Mouse (Mus musculus) kidney, adult 9 months (tissue): ENCODE data around the gene Ivns1abp.

Source experiments
- DNase-seq: peaks from one replicate; pipeline ENCODE4 v3.0.0; 2022

Gene Ivns1abp

GRCm38 (mm10) chr1:151342311-151342710, 2.0 kb upstream of the Ivns1abp start:
- peak; percentile 27 for DNase-seq

DNA sequence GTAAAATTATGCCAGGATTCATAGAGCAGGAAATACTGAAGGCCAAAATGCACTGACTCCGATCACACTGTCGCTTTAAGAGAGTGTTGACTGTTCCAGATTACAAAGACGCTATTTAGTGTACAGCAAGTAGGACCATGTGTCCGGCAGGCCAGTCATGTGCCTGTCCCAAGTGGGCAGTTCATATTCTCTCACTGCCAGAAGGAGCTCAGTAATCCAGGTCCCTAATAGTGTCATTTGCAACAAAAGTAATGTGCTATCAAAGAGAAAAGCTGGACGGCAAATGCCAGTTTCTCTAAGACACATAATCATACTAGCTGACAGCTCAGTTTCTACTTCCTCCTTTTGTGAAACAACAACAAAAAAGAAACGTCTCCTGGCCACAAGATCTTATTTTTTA, 1.3 kb upstream of the Ivns1abp start:
- peak; percentile 78 for DNase-seq

DNA sequence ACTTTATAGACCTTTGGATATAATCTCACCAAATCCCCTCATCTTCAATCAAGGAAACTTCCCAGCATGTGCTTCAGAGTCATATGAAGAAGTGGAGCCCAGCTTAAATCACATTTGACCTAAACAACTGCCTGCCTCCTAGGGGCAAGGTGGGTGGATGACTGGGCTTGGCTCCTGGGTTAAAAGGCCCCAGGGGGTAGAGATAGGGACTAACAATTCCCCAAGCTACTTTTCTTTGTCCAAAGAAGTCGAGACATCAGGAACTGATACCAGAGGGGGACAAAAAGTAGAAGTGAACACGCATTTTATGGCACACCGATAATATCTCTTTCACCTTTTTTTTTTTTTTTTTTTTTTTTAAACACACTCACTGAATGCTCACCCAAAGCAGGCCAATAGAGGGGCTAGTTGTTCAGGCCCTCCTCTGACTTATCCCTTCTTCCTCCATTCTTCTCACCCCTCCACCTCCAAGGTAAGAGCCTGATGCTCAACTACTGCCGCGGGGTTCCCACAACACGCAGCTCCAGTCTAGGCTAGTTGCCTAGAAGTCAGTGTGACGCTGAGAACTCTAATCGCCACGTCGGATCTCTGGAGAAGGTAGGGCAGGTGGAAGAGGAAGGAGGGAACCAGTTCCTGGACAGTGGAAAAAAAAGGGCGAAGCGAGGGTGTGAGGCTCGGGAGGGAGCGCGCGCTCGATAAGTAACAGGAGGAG, 550 bp upstream of the Ivns1abp start:
- DNase-seq: peak; percentile 63

DNA sequence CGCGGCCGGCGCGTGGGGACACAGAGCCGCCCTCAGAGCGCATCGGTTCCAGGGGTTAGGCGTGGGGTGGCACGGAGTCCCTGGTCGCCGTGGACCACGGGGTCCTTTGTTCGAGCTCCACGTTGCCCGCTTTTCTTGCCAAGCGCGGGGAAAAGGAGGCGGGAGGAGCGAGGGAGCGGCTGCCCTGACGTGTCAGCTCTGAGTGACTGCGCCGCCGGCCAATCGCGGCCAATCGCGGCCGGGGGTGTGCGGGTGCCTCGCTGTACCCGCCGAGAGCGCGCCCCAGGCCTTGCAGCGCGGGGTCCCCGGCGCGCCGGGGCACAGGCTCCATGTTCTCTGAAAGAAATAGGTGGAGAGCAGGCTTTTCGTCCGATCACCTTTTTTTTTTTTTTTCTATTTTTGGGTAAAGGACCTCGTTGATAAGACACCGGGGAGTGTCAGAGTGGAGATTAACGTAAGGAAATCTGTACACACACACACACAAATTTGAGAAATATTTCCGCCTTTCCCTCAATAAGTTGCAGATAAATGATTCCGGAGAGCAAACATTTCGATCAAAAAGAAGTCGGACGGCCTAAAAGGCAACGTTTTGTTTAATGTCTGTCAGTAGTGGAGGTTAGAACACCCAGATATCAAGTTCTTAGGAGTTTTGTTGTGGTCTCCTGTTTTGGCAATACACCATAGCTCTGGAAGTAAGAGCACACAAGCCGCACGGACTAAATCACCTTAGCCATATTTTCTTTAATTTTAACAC, 1.0 kb downstream of the Ivns1abp start:
- DNase-seq: peak; percentile 93

GRCm38 (mm10) chr1:151345863-151346195, 1.6 kb downstream of the Ivns1abp start:
- no peak for DNase-seq

DNA sequence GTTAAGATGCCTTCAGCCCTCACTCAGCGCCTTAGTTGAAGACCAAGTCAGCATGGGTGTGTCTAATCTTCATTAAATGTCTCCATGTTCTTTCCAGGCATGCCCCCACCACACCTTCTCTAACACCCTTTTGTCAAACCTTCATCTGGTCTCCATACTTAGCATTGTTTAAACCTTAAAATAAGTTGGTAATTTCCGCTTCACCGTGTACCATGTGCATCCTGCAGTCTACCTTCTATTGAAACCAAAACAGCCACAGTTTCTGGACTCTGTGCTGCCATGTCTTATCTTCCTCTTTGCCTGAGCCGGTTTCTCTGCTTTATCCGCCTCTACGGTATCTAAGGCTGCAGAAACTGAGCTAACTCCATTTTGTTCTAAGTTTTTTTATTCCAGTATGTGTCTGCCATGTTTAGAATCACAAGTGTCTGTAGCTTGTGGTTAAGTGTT, 2.4 kb downstream of the Ivns1abp start:
- no peak for DNase-seq

DNA sequence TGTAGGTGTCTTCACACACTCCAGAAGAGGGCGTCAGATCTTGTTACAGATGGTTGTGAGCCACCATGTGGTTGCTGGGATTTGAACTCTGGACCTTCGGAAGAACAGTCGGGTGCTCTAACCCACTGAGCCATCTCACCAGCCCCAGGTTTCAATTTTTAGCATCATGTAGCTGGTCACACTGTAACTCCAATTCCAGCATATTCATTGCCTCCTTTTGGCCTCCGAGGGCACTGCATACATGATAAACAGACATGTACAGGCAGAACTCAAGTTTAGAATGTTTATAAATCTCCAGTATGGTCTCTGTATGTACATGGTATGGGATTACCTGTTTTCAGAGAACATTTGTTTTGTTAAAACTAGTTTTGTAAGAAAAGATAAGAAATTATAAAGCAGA, 4.0 kb downstream of the Ivns1abp start:
- peak; percentile 55 for DNase-seq

DNA sequence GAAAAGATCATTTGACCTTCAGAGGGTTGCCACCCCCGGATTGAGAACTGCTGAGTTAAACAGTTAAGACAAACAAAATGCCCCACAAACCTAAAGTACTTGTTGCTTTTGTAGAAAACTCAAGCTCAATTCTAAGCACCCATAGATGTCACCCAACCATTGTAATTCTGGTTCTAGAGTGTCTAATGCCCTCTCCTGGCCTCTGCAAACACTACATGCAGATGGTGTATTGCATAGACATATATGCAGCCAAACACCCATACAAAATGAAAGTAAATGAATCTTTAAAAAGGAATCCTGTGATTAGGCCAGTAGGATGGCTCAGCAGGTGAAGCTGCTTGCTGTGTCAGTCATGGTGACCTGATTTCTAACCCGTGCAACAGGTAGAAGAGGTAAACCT, 8.6 kb downstream of the Ivns1abp start:
- peak; percentile 63 for DNase-seq

DNA sequence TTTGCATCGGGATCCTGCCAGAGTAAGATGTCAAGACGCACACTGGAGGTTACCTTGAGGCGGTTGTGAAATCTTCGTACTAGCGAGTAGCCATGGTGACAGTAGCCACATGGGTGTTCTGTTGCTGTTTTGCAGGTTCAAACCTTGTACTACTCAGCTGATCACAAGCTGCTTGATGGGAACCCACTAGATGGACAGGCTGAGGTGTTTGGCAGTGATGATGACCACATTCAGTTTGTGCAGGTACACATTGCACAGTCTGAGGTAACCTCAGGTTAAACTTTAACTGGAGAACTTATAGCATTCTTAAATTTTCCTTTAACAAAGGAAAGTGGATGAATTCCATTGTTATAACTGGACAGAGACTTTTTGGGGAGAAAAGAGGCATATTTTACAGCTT, 11.7 kb downstream of the Ivns1abp start:
- DNase-seq: no peak

DNA sequence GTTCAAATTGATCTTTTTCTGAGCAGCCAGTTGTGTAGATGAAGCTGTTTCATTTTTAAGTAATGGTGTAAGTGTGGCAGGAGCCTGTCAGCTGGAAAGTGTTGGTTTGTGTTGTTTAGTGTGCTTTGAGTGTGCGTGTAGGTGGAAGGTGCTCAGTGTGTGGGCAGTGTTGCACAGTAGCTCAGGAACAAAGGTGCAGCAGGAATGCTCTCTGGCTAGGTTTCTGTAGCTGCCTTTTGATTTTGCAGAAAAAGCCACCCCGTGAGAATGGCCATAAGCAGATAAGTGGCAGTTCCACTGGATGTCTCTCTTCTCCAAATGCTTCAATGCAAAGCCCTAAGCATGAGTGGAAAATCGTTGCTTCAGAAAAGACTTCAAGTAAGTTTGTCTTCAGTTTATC, 15.1 kb downstream of the Ivns1abp start:
- no peak for DNase-seq

- DNase-seq: no peak
Measured at GRCm38 (mm10) chr1:151366944-151367605, 22.8 kb downstream of the Ivns1abp start.

DNA sequence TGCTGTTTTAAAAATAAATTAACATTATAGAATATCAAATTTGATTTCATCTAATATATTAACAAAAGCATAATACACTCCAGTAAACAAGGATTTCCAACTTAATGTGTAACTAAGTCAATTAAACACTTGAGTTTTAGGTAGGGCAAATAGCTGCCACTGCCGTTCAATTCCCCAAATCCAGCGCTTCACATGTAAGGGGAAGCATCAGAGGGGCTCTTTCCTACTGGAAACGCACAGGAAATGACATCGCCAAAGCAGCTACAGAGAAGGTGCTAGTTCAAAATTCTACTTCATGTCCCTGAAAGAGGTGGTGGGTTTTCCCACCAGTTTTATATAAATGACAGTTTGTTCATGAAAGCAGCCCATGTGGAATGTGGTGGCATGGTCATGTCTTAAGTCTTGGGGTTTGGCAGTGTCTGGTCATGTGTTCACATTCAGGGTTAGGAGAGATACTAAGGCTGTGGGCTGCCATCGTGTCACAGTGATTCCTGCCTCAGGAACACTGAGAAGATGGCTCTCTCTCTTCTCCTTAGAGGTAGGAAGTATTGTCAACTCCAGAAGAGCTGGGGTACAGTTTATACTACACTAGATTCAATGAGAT, 23.5 kb downstream of the Ivns1abp start:
- DNase-seq: no peak

GRCm38 (mm10) chr1:151368444-151368843, 24.2 kb downstream of the Ivns1abp start:
- DNase-seq: no peak

GRCm38 (mm10) chr1:151370573-151370972, 26.3 kb downstream of the Ivns1abp start:
- DNase-seq: no peak

DNA sequence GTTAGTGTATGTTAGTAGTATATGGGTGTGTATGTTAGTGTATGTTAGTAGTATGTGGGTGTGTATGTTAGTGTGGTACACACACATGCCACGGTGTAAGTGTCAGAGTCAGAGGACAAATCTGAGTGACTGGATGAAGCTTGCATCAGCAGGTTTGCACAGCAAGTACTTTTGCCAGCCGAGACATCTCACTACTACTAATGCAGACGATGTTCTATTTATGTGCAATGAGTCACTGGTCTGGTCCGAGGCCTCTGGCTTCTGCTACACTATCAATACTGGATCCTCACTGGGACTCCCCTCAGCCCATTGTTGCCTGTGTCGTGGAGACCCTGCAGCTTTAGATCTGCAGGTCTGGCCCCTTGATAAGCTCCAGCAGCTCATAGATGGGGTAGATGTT, 27.3 kb downstream of the Ivns1abp start:
- DNase-seq: no peak

- no peak for DNase-seq
Measured at GRCm38 (mm10) chr1:151372823-151373222, 28.5 kb downstream of the Ivns1abp start.

- DNase-seq: no peak
Measured at GRCm38 (mm10) chr1:151377353-151377752, 33.1 kb downstream of the Ivns1abp start.

GRCm38 (mm10) chr1:151390029-151390428, 45.8 kb downstream of the Ivns1abp start:
- peak; percentile 42 for DNase-seq

- DNase-seq: no peak
Measured at GRCm38 (mm10) chr1:151409827-151410226, 65.5 kb downstream of the Ivns1abp start.
